Mouse (Mus musculus) cortical plate, adult 2 months (tissue): ENCODE data around the gene Mccc2. TPM values are rescaled to one million over a fixed set of nuclear protein-coding genes. Genes with fewer than 3 reads are reported as not detected.
A peak's percentile ranks its signal among the peaks of the same experiment; 100 is the strongest.

Experiments
- H3K27ac ChIP-seq: fragments of 200-500 bp; 2 replicates; pipeline ENCODE4 v1.5.1; 2012; ENCODE audit warnings: low read length, control low read depth, inconsistent platforms; ENCODE audit not compliant: insufficient read depth
- H3K4me1 ChIP-seq: fragments of 200-500 bp; 2 replicates; pipeline ENCODE4 v1.6.1; 2011; ENCODE audit warnings: low read length; ENCODE audit not compliant: control insufficient read depth, insufficient read depth
- H3K4me3 ChIP-seq: fragments of 200-500 bp; 2 replicates; pipeline ENCODE4 v1.5.1; 2011; ENCODE audit warnings: mild to moderate bottlenecking, low read length, control low read depth; ENCODE audit not compliant: insufficient read depth
- CTCF ChIP-seq: fragments of 200-500 bp; IDR thresholded peaks from 2 replicates; pipeline ENCODE4 v1.5.1; 2011; ENCODE audit warnings: mild to moderate bottlenecking, control low read depth, low read length; ENCODE audit not compliant: insufficient read depth; ENCODE audit errors: extremely low read depth
- POLR2A ChIP-seq: fragments of 200-500 bp; IDR thresholded peaks from 2 replicates; pipeline ENCODE4 v1.6.1; 2011; ENCODE audit warnings: mild to moderate bottlenecking, low read length, control low read depth; ENCODE audit not compliant: insufficient read depth; ENCODE audit errors: extremely low read depth
- polyA plus RNA-seq: library from polyadenylated mRNA; depleted of rRNA; stranded (reverse); fragments of >200 nt; gene quantifications from 2 replicates; pipeline ENCODE4 v1.2.3, GENCODE M21; 2012; rRNA removed

Mccc2 gene
- polyA plus RNA-seq, 1 experiment, result 17.5 TPM

DNA sequence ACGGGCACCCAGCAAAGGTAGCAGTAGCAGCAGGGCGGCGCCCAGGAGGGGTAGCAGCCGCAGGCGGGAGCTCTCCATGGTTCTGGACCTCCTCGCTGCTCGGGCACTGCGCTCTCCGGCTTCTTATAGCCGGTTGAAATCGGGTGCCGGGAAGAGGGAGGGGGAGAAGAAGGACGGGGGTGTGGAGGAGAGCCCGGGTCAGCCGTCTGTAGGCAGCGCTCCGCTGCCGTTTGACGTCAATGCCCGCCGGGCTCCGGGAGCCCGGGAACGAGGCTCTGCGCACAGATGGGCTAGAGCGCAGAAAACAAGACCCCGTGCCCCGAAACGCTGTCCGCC is 114.9 kb downstream of the Mccc2 start:
- Histone ChIP-seq H3K4me1 (no peaks in the 10 kb centered on the region), H3K4me3 (peak overlapping the region; percentile 29), H3K27ac (no peak overlapping the region)
- TF ChIP-seq CTCF, result no peak
- TF ChIP-seq POLR2A, result no peak

DNA sequence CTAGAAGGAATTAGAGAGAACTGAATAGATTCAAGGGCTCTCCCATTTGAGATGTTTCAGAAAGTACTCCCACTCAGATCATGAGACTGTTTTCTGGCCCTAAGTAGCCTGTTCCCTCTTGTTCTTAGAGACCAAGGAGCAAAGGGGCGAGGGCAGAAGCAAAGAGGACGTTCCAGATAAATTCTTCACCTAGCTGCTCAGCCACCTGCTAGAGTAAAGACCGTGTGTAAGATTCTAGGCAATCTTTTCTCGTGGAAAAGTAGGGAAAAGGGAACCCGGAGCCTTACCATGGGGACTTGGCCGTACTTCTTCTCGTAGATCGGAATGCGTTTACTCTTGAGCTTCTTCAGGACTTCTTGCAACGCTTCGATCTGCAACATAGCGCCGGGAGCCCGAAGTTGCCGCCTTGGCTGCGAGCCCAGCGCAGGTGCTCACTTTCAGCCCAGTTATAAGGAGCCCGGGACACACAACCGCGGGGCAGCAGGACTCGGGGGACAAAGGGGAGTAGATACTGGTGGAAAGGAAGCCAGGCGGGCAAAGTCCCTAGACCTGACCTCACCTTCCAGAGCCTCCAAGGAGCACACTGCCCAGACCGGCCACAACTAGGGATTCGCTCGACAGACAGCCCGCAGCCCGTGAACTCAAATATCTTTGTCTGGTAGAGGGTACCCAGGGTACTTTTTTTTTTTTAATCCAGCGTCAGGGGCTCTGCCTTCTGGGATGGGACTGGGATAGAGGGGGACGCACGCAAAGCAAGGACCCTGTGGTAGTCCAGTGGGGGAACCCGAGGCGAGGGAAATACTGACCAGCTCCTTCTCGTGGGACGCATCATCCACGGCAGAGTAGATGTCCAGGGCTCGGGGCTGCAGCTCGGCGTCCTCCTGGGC is 115.5 kb downstream of the Mccc2 start:
- Histone ChIP-seq H3K4me3 (peak overlapping the region; percentile 29), H3K27ac (no peak overlapping the region), H3K4me1 (no peaks in the 10 kb centered on the region)
- TF ChIP-seq POLR2A (no peak), CTCF (no peak)

DNA sequence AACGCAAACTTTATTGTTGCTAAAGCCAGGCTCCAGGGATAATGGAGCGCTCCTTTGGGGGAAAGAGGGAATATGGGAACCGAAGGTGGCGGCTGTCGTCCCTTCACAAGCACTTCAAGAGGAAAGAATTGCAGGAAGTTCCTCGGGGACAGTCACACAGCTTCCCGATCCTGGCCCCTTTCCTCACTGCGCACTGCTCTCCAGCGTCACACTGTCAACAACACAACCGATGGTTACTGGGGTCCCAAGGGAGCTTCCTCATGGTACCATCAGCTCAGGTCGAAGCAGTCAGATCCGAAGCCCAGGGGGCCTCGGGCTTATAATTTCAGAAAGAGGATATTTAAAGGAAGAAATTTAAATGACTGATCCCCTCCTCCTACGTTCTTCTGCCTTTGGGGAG is 116.6 kb downstream of the Mccc2 start:
- no peak overlapping the region for H3K27ac ChIP-seq
- H3K4me3 ChIP-seq, result no peak overlapping the region
- TF ChIP-seq CTCF (no peak), POLR2A (no peak)
- no peaks in the 10 kb centered on the region for H3K4me1 ChIP-seq

Other genes with a start within 250 kb of the Mccc2 start
- 10.3 and 14.4 TPM in 2 replicates for gene Cartpt, start 114.5 kb downstream of the Mccc2 start, polyA plus RNA-seq
- gene Bdp1, start 88.4 kb upstream of the Mccc2 start, polyA plus RNA-seq, result 16.5 and 16.8 TPM in 2 replicates
- gene Serf1, start 92.4 kb upstream of the Mccc2 start, polyA plus RNA-seq, result 35.9 and 36.9 TPM in 2 replicates
- 33.5 and 41.8 TPM in 2 replicates for gene Smn1, start 109.2 kb upstream of the Mccc2 start, polyA plus RNA-seq
- 0.46 and 0.51 TPM in 2 replicates for gene Naip2, start 186.5 kb upstream of the Mccc2 start, polyA plus RNA-seq
- gene Naip5, start 230.7 kb upstream of the Mccc2 start, polyA plus RNA-seq, result 0.81 and 1.1 TPM in 2 replicates